Mouse (Mus musculus): ENCODE measurements around the gene Cab39.

- TF ChIP-seq CTCF (IDR thresholded peaks at IDR 0.05), result no peak
- TF ChIP-seq EP300 (IDR thresholded peaks at IDR 0.05), result no peak
These were observed 21.3 kb upstream of the Cab39 start for GRCm38 (mm10) chr1:85771976-85772375.

All from lung, postnatal 0 days (tissue).